Comparison of ENCODE assay signal across 28 mouse cellular contexts in genomic region chr5:123886365-123886764, GRCm38 (mm10). TPM values are rescaled to one million over a fixed set of nuclear protein-coding genes. Genes with fewer than 3 reads are reported as not detected.
DNase-seq lines count a peak whose midpoint lies in the region; ATAC-seq and TF ChIP-seq lines count a peak whose summit lies in the region.
"Had no signal": no experiment of that assay in that cellular context is flagged by ENCODE, and none has a peak within 500 bp of the region (broad histone marks: within the 10 kb centered on the region; RNA-seq: fewer than 3 reads in every experiment).

No protein-coding gene starts in this region.

- no peak overlapping the region for H3K9ac ChIP-seq in MEL (ENCODE audit: control insufficient read depth, low read depth, low read length, poor library complexity, severe bottlenecking)
- H3K9ac ChIP-seq: embryonic facial prominence, embryonic 13.5 days; embryonic facial prominence, embryonic 15.5 days; forebrain, embryonic 12.5 days had no signal

- no peaks in the 10 kb centered on the region; a peak in 1 of 4 replicates for H3K27me3 ChIP-seq in MEL (ENCODE audit: control insufficient read depth in 1 of 2, insufficient read depth in 2 of 2, low read length in 2 of 2)
- H3K27me3 ChIP-seq: embryonic facial prominence, embryonic 13.5 days; embryonic facial prominence, embryonic 15.5 days; forebrain, embryonic 12.5 days had no signal

- DNase-seq in MEL (ENCODE audit: low read depth, low spot score), result no peak
- no peak for DNase-seq in kidney, postnatal 10 days
- no peak for DNase-seq in gastrocnemius, postnatal 10 days
- DNase-seq in frontal cortex, postnatal 25 days (ENCODE audit: low spot score in 2 of 2), result no peak
- DNase-seq: adrenal gland, adult 8-10 months; adrenal gland, postnatal 14 days; adrenal gland, postnatal 36 days; cerebellum, adult 11-12 months; cerebellum, adult 2 months; cerebellum, adult 9-10 months; cerebellum, postnatal 10 days; cerebellum, postnatal 25 days; embryo, embryonic 11 days had no signal

- no peak for TF ChIP-seq POLR2A in MEL (IDR thresholded peaks at IDR 0.05; ENCODE audit: control insufficient read depth in 1 of 2, insufficient read depth in 1 of 2, low read depth in 1 of 2, low read length in 2 of 2, poor library complexity in 1 of 2)

- H3K36me3 ChIP-seq in MEL (ENCODE audit: control insufficient read depth in 1 of 2, insufficient read depth in 2 of 2, low read length in 2 of 2), result no peaks in the 10 kb centered on the region; a peak in 1 of 4 replicates
- H3K36me3 ChIP-seq: embryonic facial prominence, embryonic 13.5 days; embryonic facial prominence, embryonic 15.5 days; forebrain, embryonic 10.5 days; forebrain, embryonic 12.5 days had no signal

- 0 out of 2 replicates have a peak, but pooled peaks have one; percentile 39 for ATAC-seq in common myeloid progenitor, adult 5-6 weeks (replicated peaks; ENCODE audit: low read depth, poor library complexity, severe bottlenecking)
- ATAC-seq in megakaryocyte, adult 5-6 weeks (ENCODE audit: poor library complexity, severe bottlenecking), result peak; percentile 81
- peak; percentile 49 for ATAC-seq in neutrophil, adult 5-6 weeks (ENCODE audit: extremely low read depth, insufficient number of reproducible peaks, low FRiP score, poor library complexity, severe bottlenecking)
- ATAC-seq: activated CD4-positive, CD25-positive, alpha-beta regulatory T cell, adult 4 months; forebrain, embryonic 14.5 days; forebrain, embryonic 16.5 days; Patski had no signal

- no peaks in the 10 kb centered on the region for H3K9me3 ChIP-seq in MEL (replicated peaks; ENCODE audit: insufficient read depth, low read length)
- H3K9me3 ChIP-seq: embryonic facial prominence, embryonic 13.5 days; embryonic facial prominence, embryonic 15.5 days; forebrain, embryonic 10.5 days; forebrain, embryonic 12.5 days had no signal

- H3K79me2 ChIP-seq in MEL (ENCODE audit: control insufficient read depth, insufficient read depth, low read length, poor library complexity), result no peaks in the 10 kb centered on the region

- no peak overlapping the region for H3K4me3 ChIP-seq in MEL (ENCODE audit: control insufficient read depth in 1 of 2, insufficient read depth in 1 of 2, low read depth in 2 of 2, low read length in 2 of 2)
- H3K4me3 ChIP-seq: embryonic facial prominence, embryonic 13.5 days; embryonic facial prominence, embryonic 15.5 days; erythroblast, embryonic 14.5 days; forebrain, embryonic 10.5 days; forebrain, embryonic 12.5 days had no signal

- TF ChIP-seq CTCF in MEL (IDR thresholded peaks at IDR 0.05 in 2 of 3, conservative IDR thresholded peaks at IDR 0.05 in 1 of 3; ENCODE audit: control insufficient read depth in 1 of 3, insufficient read depth in 1 of 3, low read depth in 2 of 3, low read length in 3 of 3, poor library complexity in 1 of 3, severe bottlenecking in 1 of 3), result no peak

- peaks cover 4 to 9% of the 10 kb centered on the region in 2 experiments for H3K4me1 ChIP-seq in MEL (ENCODE audit: control insufficient read depth in 1 of 2, insufficient read depth in 2 of 2, low read length in 2 of 2)
- H3K4me1 ChIP-seq: embryonic facial prominence, embryonic 13.5 days; embryonic facial prominence, embryonic 15.5 days; forebrain, embryonic 10.5 days; forebrain, embryonic 12.5 days had no signal

- TF ChIP-seq EP300 in MEL (IDR thresholded peaks at IDR 0.05; ENCODE audit: low read depth in 1 of 2, low read length in 2 of 2), result no peak

- no peak for TF ChIP-seq RAD21 in MEL (IDR thresholded peaks at IDR 0.05; ENCODE audit: low read depth, low read length)

- no peak overlapping the region for H3K27ac ChIP-seq in MEL (ENCODE audit: control insufficient read depth, low read depth, low read length)
- H3K27ac ChIP-seq: embryonic facial prominence, embryonic 13.5 days; embryonic facial prominence, embryonic 15.5 days; forebrain, embryonic 10.5 days; forebrain, embryonic 12.5 days had no signal

TF ChIP-seq in MEL, 35 proteins besides CTCF, POLR2A, EP300 and RAD21:
- TF ChIP-seq JUND (IDR thresholded peaks at IDR 0.05; ENCODE audit: low read depth, low read length) (no peak), ZNF384 (IDR thresholded peaks at IDR 0.05; ENCODE audit: low read depth, low read length) (peak; percentile 62; the same call in 1 of the 2 replicates), ZMIZ1 (IDR thresholded peaks at IDR 0.05; ENCODE audit: low read depth, low read length) (no peak), MXI1 (IDR thresholded peaks at IDR 0.05; ENCODE audit: low read depth, low read length) (no peak), MEF2A (IDR thresholded peaks at IDR 0.05; ENCODE audit: extremely low read depth, insufficient replicate concordance, low read depth, low read length, poor library complexity, severe bottlenecking) (no peak)

RNA-seq across cellular contexts. Expression of gene Hcar1, which starts 6.5 kb away (rescaled TPM):
- total RNA-seq in MEL (2012; rRNA removed), result not detected in 2 replicates
- not detected for polyA plus RNA-seq in MEL (2012; ENCODE audit: insufficient read depth in 1 of 2, insufficient read length in 2 of 2, low read depth in 1 of 2, low replicate concordance in 2 of 2, missing spikeins in 1 of 2)
- total RNA-seq in common myeloid progenitor, adult 5-6 weeks (2017), result not detected in 2 replicates
- total RNA-seq in megakaryocyte, adult 5-6 weeks (2015), result not detected in 2 replicates
- total RNA-seq in megakaryocyte, adult 5-6 weeks (2017), result 0.04 TPM in 1 of 2 replicates, not detected in the other
- total RNA-seq in neutrophil, adult 5-6 weeks (2017), result not detected in 2 replicates
- total RNA-seq in gastrocnemius, postnatal 10 days (2021), result under 1 TPM; 0.54 to 0.84 TPM
- total RNA-seq: ES-E14 had no signal
- polyA plus RNA-seq: activated CD4-positive, CD25-positive, alpha-beta regulatory T cell, adult 4 months; erythroblast, embryonic 14.5 days; forebrain, embryonic 10.5 days; Patski had no signal

RNA-seq across cellular contexts. Expression of gene Denr, which starts 20.6 kb away (rescaled TPM):
- total RNA-seq in MEL (2012; rRNA removed), result 100 and 109 TPM in 2 replicates
- 100 to 1,000 TPM in 1 of 2 experiments, 10 to 100 TPM in 1; 62.4 to 323 TPM for polyA plus RNA-seq in MEL (2012; ENCODE audit: insufficient read depth in 1 of 2, insufficient read length in 2 of 2, low read depth in 1 of 2, low replicate concordance in 2 of 2, missing spikeins in 1 of 2)
- 83.5 and 117 TPM in 2 replicates for total RNA-seq in common myeloid progenitor, adult 5-6 weeks (2017)
- total RNA-seq in megakaryocyte, adult 5-6 weeks (2015), result 44.6 and 55.2 TPM in 2 replicates
- 32.4 and 34.3 TPM in 2 replicates for total RNA-seq in megakaryocyte, adult 5-6 weeks (2017)
- 23.0 and 27.9 TPM in 2 replicates for total RNA-seq in neutrophil, adult 5-6 weeks (2017)
- total RNA-seq in gastrocnemius, postnatal 10 days (2021), result 10 to 100 TPM; 60.9 to 61.0 TPM

RNA-seq across cellular contexts. Expression of gene Hcar2, which starts 21.1 kb away (rescaled TPM):
- not detected in 2 replicates for total RNA-seq in MEL (2012; rRNA removed)
- polyA plus RNA-seq in MEL (2012; ENCODE audit: insufficient read depth in 1 of 2, insufficient read length in 2 of 2, low read depth in 1 of 2, low replicate concordance in 2 of 2, missing spikeins in 1 of 2), result not detected
- 3.6 and 4.3 TPM in 2 replicates for total RNA-seq in common myeloid progenitor, adult 5-6 weeks (2017)
- total RNA-seq in megakaryocyte, adult 5-6 weeks (2015), result 10.8 and 20.9 TPM in 2 replicates
- 6.7 and 8.1 TPM in 2 replicates for total RNA-seq in megakaryocyte, adult 5-6 weeks (2017)
- 78.9 and 82.9 TPM in 2 replicates for total RNA-seq in neutrophil, adult 5-6 weeks (2017)
- under 1 TPM; 0.28 to 0.32 TPM for total RNA-seq in gastrocnemius, postnatal 10 days (2021)
- total RNA-seq: ES-E14 had no signal
- polyA plus RNA-seq: activated CD4-positive, CD25-positive, alpha-beta regulatory T cell, adult 4 months; C2C12; embryonic facial prominence, embryonic 11.5 days; erythroblast, embryonic 14.5 days; forebrain, embryonic 10.5 days; forebrain, embryonic 12.5 days; forebrain, embryonic 14.5 days; forebrain, embryonic 16.5 days; Patski had no signal

RNA-seq across cellular contexts. Expression of gene Gm43518, which starts 40.9 kb away (rescaled TPM):
- 1.5 and 2.1 TPM in 2 replicates for total RNA-seq in MEL (2012; rRNA removed)
- 1 to 10 TPM in 1 of 2 experiments, not detected in 1; 3.6 TPM for polyA plus RNA-seq in MEL (2012; ENCODE audit: insufficient read depth in 1 of 2, insufficient read length in 2 of 2, low read depth in 1 of 2, low replicate concordance in 2 of 2, missing spikeins in 1 of 2)
- total RNA-seq in common myeloid progenitor, adult 5-6 weeks (2017), result 0.63 and 2.7 TPM in 2 replicates
- total RNA-seq in megakaryocyte, adult 5-6 weeks (2015), result not detected in 2 replicates
- 0.73 TPM in 1 of 2 replicates, not detected in the other for total RNA-seq in megakaryocyte, adult 5-6 weeks (2017)
- 1.5 and 2.9 TPM in 2 replicates for total RNA-seq in neutrophil, adult 5-6 weeks (2017)
- total RNA-seq in gastrocnemius, postnatal 10 days (2021), result under 1 TPM; 0.52 to 0.77 TPM
- total RNA-seq: ES-E14 had no signal
- polyA plus RNA-seq: C2C12; embryonic facial prominence, embryonic 11.5 days; erythroblast, embryonic 14.5 days had no signal

RNA-seq across cellular contexts. Expression of gene Ccdc62, which starts 44.1 kb away (rescaled TPM):
- 7.5 and 8.5 TPM in 2 replicates for total RNA-seq in MEL (2012; rRNA removed)
- 10 to 100 TPM in 1 of 2 experiments, not detected in 1; 13.4 TPM for polyA plus RNA-seq in MEL (2012; ENCODE audit: insufficient read depth in 1 of 2, insufficient read length in 2 of 2, low read depth in 1 of 2, low replicate concordance in 2 of 2, missing spikeins in 1 of 2)
- total RNA-seq in common myeloid progenitor, adult 5-6 weeks (2017), result 1.4 and 3.6 TPM in 2 replicates
- total RNA-seq in megakaryocyte, adult 5-6 weeks (2015), result 1.1 and 1.5 TPM in 2 replicates
- 0.16 and 0.62 TPM in 2 replicates for total RNA-seq in megakaryocyte, adult 5-6 weeks (2017)
- total RNA-seq in neutrophil, adult 5-6 weeks (2017), result 5.8 and 8.6 TPM in 2 replicates
- total RNA-seq in gastrocnemius, postnatal 10 days (2021), result 1 to 10 TPM; 2.3 to 3.6 TPM
